Mouse (Mus musculus) embryonic fibroblast, embryonic 13.5 days (primary cell): Measurements from ENCODE around the gene Ube2cbp.

Experiments
- CTCF ChIP-seq: IDR thresholded peaks from 2 replicates; pipeline ENCODE4 v1.5.1; 2011; ENCODE audit warnings: mild to moderate bottlenecking, control low read depth, low read length, moderate library complexity, borderline replicate concordance; ENCODE audit not compliant: insufficient read depth
- POLR2A ChIP-seq: IDR thresholded peaks from 2 replicates; pipeline ENCODE4 v1.6.1; 2011; ENCODE audit warnings: low read depth, mild to moderate bottlenecking, control low read depth, low read length, moderate library complexity

- TF ChIP-seq CTCF = peak; percentile 91
- TF ChIP-seq POLR2A = no peak
These were observed 15.2 kb downstream of the Ube2cbp start for GRCm38 (mm10) chr9:86449581-86449980.
